Mouse (Mus musculus) embryonic facial prominence, embryonic 11.5 days (tissue): ENCODE results near the gene Kcnab2. TPM values are rescaled to one million over a fixed set of nuclear protein-coding genes. Genes with fewer than 3 reads are reported as not detected.
A peak's percentile ranks its signal among the peaks of the same experiment; 100 is the strongest.

ENCODE experiments used
- ATAC-seq: fragments of 200-750 bp; cut with Nextera tagmentation; replicated peaks from 2 replicates; pipeline ENCODE4 v1.8.0; 2017; ENCODE audit warnings: low read depth; ENCODE audit not compliant: insufficient number of reproducible peaks, low FRiP score, low TSS enrichment
- DNase-seq: peaks from one replicate; pipeline ENCODE4 v3.0.0-alpha.2; 2015; ENCODE audit warnings: low spot score
- H3K27ac ChIP-seq: fragments of 300-500 bp; sonication (generic); replicated peaks from 2 replicates; pipeline ENCODE4 v1.5.1; 2014; ENCODE audit warnings: mild to moderate bottlenecking, low read depth, low read length, control low read depth
- H3K27me3 ChIP-seq: fragments of 300-500 bp; sonication (generic); 2 replicates; pipeline ENCODE4 v1.6.1; 2014; ENCODE audit warnings: mild to moderate bottlenecking, low read length, moderate library complexity, mixed read lengths; ENCODE audit not compliant: control insufficient read depth, insufficient read depth
- H3K36me3 ChIP-seq: fragments of 300-500 bp; sonication (generic); replicated peaks from 2 replicates; pipeline ENCODE4 v1.6.1; 2014; ENCODE audit warnings: low read depth, mild to moderate bottlenecking, low read length, moderate library complexity, mixed read lengths; ENCODE audit not compliant: control insufficient read depth, insufficient read depth
- H3K4me1 ChIP-seq: fragments of 300-500 bp; sonication (generic); 2 replicates; pipeline ENCODE4 v1.6.1; 2014; ENCODE audit warnings: low read length, mixed read lengths; ENCODE audit not compliant: control insufficient read depth, insufficient read depth
- H3K4me2 ChIP-seq: fragments of 300-500 bp; sonication (generic); 2 replicates; pipeline ENCODE4 v1.6.1; 2014; ENCODE audit warnings: low read depth, mild to moderate bottlenecking, control low read depth, low read length, moderate library complexity
- H3K4me3 ChIP-seq: fragments of 300-500 bp; sonication (generic); 2 replicates; pipeline ENCODE4 v1.5.1; 2014; ENCODE audit warnings: low read depth, low read length, control low read depth
- H3K9ac ChIP-seq: fragments of 300-500 bp; sonication (generic); replicated peaks from 2 replicates; pipeline ENCODE4 v1.6.1; 2014; ENCODE audit warnings: mild to moderate bottlenecking, control low read depth, low read length
- H3K9me3 ChIP-seq: fragments of 300-500 bp; sonication (generic); replicated peaks from 2 replicates; pipeline ENCODE4 v1.6.1; 2016; ENCODE audit warnings: mild to moderate bottlenecking, low read length, inconsistent platforms, mixed read lengths; ENCODE audit not compliant: control insufficient read depth
- WGBS: fragments of 180-500 bp; shearing (Covaris S2); extraction: QIAGEN DNeasy Blood & Tissue Kit; methylation state at CpG from one replicate; pipeline ENCODE4 v1.1.7; 2014; 5-methylcytosine and 5-hydroxymethylcytosine counted together
- polyA plus RNA-seq: library from polyadenylated mRNA; unstranded; fragments of >200 nt; fragmentation: Nextera tagmentation; extraction: Ambion mirVana; gene quantifications from 2 replicates; pipeline ENCODE4 v1.2.1, GENCODE M21; 2014

Gene Kcnab2
- polyA plus RNA-seq, 1 experiment from 2014 or later: 5.4 TPM

DNA sequence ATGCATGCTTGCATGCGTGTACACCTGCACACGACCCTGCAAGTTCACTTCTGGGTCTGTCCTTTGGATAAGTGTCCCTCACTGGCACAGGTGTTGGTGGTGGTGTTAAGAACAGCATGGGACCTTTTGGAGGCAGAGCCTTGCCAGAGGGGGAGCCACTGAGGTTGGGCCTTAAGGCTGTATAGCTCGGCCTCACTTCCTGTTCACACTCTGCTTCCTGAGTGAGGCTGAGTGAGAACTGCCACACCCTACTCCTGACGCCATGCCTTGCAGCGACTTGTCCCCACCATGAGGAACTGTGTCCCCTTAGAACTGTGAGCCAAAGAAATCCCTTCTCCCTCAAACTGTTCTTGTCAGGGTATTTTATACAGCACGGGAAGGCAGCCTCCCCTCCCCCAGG lies 26.3 kb downstream of the Kcnab2 start:
- no peak overlapping the region for H3K27ac ChIP-seq

DNA sequence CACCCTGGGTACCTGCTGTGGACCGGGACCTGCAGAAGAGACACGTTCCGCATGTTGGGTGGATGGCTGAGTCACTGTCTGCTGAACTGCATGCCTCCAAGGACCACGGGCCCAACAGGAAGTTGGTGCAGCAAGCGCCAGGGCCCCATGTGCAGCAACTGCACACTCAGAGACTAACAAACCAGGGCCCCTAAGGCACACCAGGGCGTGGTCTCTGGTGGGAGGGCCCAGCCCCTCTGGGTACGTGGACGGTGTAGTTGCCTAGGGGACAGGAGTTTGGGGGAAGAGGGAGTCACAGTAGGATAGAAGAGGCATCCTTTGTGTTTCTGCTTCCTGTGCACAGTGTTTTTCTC lies 29.0 kb downstream of the Kcnab2 start:
- WGBS: 68% methylated on average over 8 of the region's 8 CpGs
- DNase-seq: no peak
- no peak overlapping the region for H3K27ac ChIP-seq

More for the DNA sequence above, 26.3 kb downstream of the Kcnab2 start:
- Histone ChIP-seq H3K4me2 (no peak overlapping the region), H3K4me3 (no peak overlapping the region), H3K4me1 (no peaks in the 10 kb centered on the region; the same call in 1 of the 2 replicates), H3K9me3 (no peaks in the 10 kb centered on the region), H3K9ac (no peak overlapping the region), H3K27me3 (no peaks in the 10 kb centered on the region), H3K36me3 (no peaks in the 10 kb centered on the region)
- 84% methylated on average over 6 of the region's 6 CpGs for WGBS
- DNase-seq: no peak
- no peak for ATAC-seq

DNA sequence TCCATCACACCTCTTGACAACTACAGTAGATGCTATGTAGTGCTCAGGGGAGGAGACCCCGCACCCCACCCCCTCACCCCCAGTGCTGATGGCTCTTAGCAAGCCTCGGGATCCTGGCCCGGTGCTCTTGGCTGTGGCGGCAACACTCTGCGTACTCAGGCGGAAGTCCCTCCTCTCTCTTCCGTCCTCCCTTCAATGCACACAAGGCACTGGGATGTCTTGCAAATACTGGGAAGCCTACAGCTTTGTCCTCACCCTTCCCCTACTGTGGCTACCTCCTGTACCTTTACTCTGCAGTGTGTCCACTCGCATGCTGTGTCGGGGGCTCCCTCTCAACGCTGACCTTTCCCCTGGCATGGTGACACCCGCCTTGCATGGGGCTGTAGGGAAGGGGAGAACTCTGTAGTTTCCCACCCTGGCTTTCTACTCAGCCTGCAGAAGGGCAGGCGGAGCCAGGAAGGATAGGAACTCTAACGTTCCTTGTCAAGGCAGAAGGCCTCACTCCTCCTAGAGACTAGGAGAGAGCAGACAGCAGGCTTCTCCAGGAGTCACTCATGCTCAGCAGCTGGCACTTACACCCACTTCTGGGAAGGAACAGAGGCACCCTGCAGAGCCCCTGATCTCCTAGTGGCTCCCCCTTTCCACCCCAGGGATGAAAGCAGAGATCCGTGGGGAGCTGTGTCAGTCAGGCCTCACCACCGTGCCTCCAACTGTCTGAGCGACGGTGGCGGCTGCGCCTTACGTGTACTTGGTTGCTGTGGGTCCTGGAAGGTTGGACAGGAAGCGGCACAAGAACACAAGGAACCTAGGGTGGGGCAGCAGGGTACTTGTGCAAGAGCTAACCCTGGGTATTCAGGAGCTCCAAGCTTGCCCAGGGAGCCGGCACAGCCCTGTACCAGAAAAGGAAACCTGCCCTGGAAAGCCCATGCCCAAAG lies 29.7 kb downstream of the Kcnab2 start:
- no peaks in the 10 kb centered on the region for H3K9me3 ChIP-seq
- H3K9ac ChIP-seq: no peak overlapping the region
- no peak overlapping the region for H3K27ac ChIP-seq
- DNase-seq: no peak
- no peaks in the 10 kb centered on the region for H3K36me3 ChIP-seq
- 84% methylated on average over 22 of the region's 22 CpGs for WGBS
- H3K4me2 ChIP-seq: no peak overlapping the region
- no peaks in the 10 kb centered on the region; the same call in 1 of the 2 replicates for H3K4me1 ChIP-seq
- ATAC-seq: no peak
- no peak overlapping the region for H3K4me3 ChIP-seq
- H3K27me3 ChIP-seq: no peaks in the 10 kb centered on the region

More for the DNA sequence above, 29.0 kb downstream of the Kcnab2 start:
- Histone ChIP-seq H3K36me3 (no peaks in the 10 kb centered on the region), H3K9me3 (no peaks in the 10 kb centered on the region), H3K9ac (no peak overlapping the region), H3K4me1 (no peaks in the 10 kb centered on the region; the same call in 1 of the 2 replicates), H3K27me3 (no peaks in the 10 kb centered on the region), H3K4me3 (no peak overlapping the region), H3K4me2 (no peak overlapping the region)
- ATAC-seq: no peak

DNA sequence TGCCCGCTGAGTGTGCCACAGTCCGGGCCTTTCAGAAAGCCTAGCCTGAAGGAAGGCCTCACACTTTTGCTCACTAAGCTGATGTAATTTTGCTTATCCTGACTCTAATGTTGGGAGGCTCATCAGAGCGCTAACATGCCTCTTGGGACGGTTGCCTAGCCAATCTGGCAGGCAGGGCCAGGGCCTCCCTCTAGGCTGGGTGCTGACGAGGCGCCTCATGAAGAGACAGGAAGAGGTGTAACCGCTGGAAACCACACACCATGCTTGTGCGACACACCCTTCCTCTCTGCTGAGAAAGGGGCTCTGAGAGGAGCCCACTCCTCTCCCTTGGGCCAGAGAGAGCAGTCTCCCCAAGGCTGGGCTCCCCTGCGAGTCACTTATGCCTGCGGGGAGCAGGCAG lies 31.5 kb downstream of the Kcnab2 start:
- Histone ChIP-seq H3K4me2 (no peak overlapping the region), H3K27me3 (no peaks in the 10 kb centered on the region), H3K9ac (no peak overlapping the region), H3K4me3 (no peak overlapping the region), H3K36me3 (no peaks in the 10 kb centered on the region), H3K9me3 (no peaks in the 10 kb centered on the region), H3K4me1 (no peaks in the 10 kb centered on the region; the same call in 1 of the 2 replicates), H3K27ac (no peak overlapping the region)
- DNase-seq (no peak), ATAC-seq (no peak)
- 84% methylated on average over 10 of the region's 10 CpGs for WGBS

DNA sequence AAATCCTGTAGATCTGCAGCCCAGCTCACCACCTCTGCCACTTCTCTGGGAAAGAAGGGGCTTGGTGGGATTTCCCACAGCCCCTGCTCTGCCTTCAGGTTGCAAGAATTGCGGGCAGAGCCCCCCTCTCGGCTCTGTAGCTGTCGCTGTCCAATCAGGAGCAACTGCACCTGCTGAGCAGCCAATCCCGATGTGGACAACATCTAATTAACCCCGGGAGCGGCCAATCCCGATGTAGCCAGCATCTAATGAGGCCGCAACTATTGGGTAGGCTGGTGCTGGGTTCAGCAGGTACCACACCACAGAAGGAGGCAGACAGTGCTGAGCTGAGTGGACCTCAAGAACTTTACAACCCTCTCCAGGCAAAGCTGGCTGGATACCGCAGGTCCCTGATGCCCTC lies 36.1 kb downstream of the Kcnab2 start:
- Histone ChIP-seq H3K4me3 (no peak overlapping the region), H3K4me1 (no peaks in the 10 kb centered on the region), H3K36me3 (no peaks in the 10 kb centered on the region), H3K4me2 (no peak overlapping the region), H3K9me3 (no peaks in the 10 kb centered on the region), H3K27me3 (no peaks in the 10 kb centered on the region), H3K9ac (no peak overlapping the region), H3K27ac (no peak overlapping the region)
- ATAC-seq (no peak), DNase-seq (no peak)
- WGBS: 30% methylated on average over 9 of the region's 9 CpGs

DNA sequence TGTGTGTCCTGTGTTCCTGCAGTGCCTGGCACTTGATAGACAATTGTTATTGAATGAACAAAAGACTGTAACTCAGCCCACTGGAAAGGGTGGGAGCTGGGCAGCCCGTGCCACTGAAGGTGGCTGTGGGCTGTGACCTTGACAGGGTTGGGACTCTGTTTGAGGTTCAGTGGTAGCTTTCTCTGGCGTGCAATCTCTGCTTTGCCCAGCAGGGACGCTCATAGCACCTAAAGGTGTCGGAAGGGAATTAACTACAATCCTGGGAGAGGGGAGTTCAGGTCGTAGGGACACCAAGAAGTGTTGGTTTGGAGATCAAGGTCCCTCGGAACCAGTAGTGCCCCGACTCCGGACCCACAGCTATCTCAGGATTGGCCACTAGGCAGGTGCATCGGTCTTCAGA lies 36.8 kb downstream of the Kcnab2 start:
- Histone ChIP-seq H3K4me2 (no peak overlapping the region), H3K9me3 (no peaks in the 10 kb centered on the region), H3K4me1 (no peaks in the 10 kb centered on the region), H3K4me3 (no peak overlapping the region), H3K27me3 (no peaks in the 10 kb centered on the region), H3K9ac (no peak overlapping the region), H3K27ac (no peak overlapping the region), H3K36me3 (no peaks in the 10 kb centered on the region)
- no peak for ATAC-seq
- 60% methylated on average over 9 of the region's 9 CpGs for WGBS
- DNase-seq: no peak

DNA sequence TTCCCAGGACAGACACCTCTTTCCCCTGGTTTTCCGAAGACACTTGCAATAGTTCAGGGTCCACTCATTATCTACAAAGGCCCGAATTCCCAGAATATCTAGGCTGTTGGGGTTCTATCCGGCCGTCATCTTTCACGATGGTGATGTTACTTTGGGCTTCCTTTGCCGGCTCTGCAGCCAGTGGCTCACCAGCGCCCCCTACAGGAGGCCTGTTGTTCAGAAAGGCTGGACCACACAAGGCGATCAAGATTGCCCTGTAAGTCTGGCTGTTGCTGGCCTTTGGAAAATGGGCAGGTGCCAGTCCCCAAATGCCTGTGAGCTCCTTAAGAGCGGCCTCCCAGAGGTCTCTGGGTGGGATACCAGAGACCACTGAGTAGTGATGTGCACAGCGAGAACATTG lies 42.4 kb downstream of the Kcnab2 start:
- no peaks in the 10 kb centered on the region for H3K27me3 ChIP-seq
- DNase-seq (peak; percentile 80), ATAC-seq (peak; percentile 22; the same call in 1 of the 2 replicates)
- no peaks in the 10 kb centered on the region for H3K4me1 ChIP-seq
- H3K27ac ChIP-seq: no peak overlapping the region
- peak overlapping the region; percentile 24 for H3K4me2 ChIP-seq
- H3K36me3 ChIP-seq: no peaks in the 10 kb centered on the region
- H3K4me3 ChIP-seq: no peak overlapping the region
- H3K9me3 ChIP-seq: no peaks in the 10 kb centered on the region
- WGBS: 10% methylated on average over 10 of the region's 10 CpGs
- no peak overlapping the region for H3K9ac ChIP-seq

DNA sequence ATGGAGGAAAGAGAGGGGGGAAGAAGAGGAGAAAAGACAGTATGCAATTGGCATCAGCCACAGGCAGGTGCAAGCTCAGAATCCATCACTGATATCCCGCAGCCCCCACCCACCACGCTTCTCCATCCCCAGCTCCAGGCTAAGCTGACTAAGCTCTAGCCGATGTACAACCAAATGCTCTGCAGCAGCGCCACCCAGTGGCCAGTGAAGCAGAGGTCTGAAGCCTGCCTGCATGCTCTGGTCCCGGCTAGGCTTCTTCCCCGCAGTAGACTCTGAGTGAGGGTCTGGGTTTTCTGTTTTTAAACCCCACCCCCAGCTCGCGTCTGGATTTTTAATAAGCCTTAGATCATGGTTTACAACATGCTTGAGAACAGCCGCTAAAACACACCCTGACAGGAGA lies 42.8 kb downstream of the Kcnab2 start:
- Histone ChIP-seq H3K4me2 (peak overlapping the region; percentile 24), H3K9ac (no peak overlapping the region), H3K36me3 (no peaks in the 10 kb centered on the region), H3K27ac (no peak overlapping the region), H3K9me3 (no peaks in the 10 kb centered on the region), H3K27me3 (no peaks in the 10 kb centered on the region), H3K4me1 (no peaks in the 10 kb centered on the region), H3K4me3 (no peak overlapping the region)
- DNase-seq (peak; percentile 93), ATAC-seq (peak; percentile 88)
- WGBS: 3% methylated on average over 9 of the region's 9 CpGs
